Mouse (Mus musculus): ENCODE measurements at regions not wholly inside any gene's neighbourhood (a gene's known extent, or its start where the extent isn't known, plus 50 kb on each side); places are given as distances from the start of the nearest gene placed in this dataset.

GRCm38 (mm10) chr6:94829246-94829645, 129.3 kb upstream of the Lrig1 start:
- Histone ChIP-seq H3K27ac (replicated peaks) (no peak overlapping the region), H3K9me3 (ENCODE audit: control insufficient read depth, low read length) (no peaks in the 10 kb centered on the region), H3K4me2 (replicated peaks; ENCODE audit: low read depth) (no peak overlapping the region), H3K9ac (ENCODE audit: low read length) (no peak overlapping the region), H3K27me3 (ENCODE audit: control insufficient read depth, insufficient read depth, low read length) (no peaks in the 10 kb centered on the region), H3K36me3 (ENCODE audit: control insufficient read depth, insufficient read depth, low read length) (no peaks in the 10 kb centered on the region), H3K4me3 (ENCODE audit: low read depth, low read length) (no peak overlapping the region), H3K4me1 (replicated peaks; ENCODE audit: control insufficient read depth, insufficient read depth) (no peaks in the 10 kb centered on the region)
- DNase-seq (ENCODE audit: low spot score) (no peak), ATAC-seq (ENCODE audit: low FRiP score, low TSS enrichment) (no peak)
- TF ChIP-seq EP300 (optimal IDR thresholded peaks at IDR 0.05) (no peak), CTCF (IDR thresholded peaks at IDR 0.05; ENCODE audit: low read depth) (no peak)
- WGBS: 58% methylated on average over 5 of the region's 5 CpGs

- WGBS: 81% methylated on average over 2 of the region's 2 CpGs
- H3K9ac ChIP-seq (ENCODE audit: low read length): no peak overlapping the region
- no peaks in the 10 kb centered on the region for H3K27me3 ChIP-seq (ENCODE audit: control insufficient read depth, insufficient read depth, low read length)
- H3K27ac ChIP-seq (replicated peaks): no peak overlapping the region
- H3K36me3 ChIP-seq (ENCODE audit: control insufficient read depth, insufficient read depth, low read length): no peaks in the 10 kb centered on the region
- no peak overlapping the region for H3K4me3 ChIP-seq (ENCODE audit: low read depth, low read length)
- ATAC-seq (ENCODE audit: low FRiP score, low TSS enrichment) (no peak), DNase-seq (ENCODE audit: low spot score) (no peak)
- no peaks in the 10 kb centered on the region for H3K4me1 ChIP-seq (replicated peaks; ENCODE audit: control insufficient read depth, insufficient read depth)
- no peak overlapping the region for H3K4me2 ChIP-seq (replicated peaks; ENCODE audit: low read depth)
- H3K9me3 ChIP-seq (ENCODE audit: control insufficient read depth, low read length): no peaks in the 10 kb centered on the region
- TF ChIP-seq CTCF (IDR thresholded peaks at IDR 0.05; ENCODE audit: low read depth): no peak
- TF ChIP-seq EP300 (optimal IDR thresholded peaks at IDR 0.05): no peak
Observed at GRCm38 (mm10) chr6:94826656-94827055, 126.7 kb upstream of the Lrig1 start.

GRCm38 (mm10) chr6:94818220-94818619, 118.3 kb upstream of the Lrig1 start:
- no peak overlapping the region for H3K27ac ChIP-seq (replicated peaks)
- WGBS: 28% methylated on average over 6 of the region's 6 CpGs
- 0 out of 2 replicates have a peak, but pooled peaks have one; percentile 47 for ATAC-seq (ENCODE audit: low FRiP score, low TSS enrichment)

GRCm38 (mm10) chr6:94816161-94816560, 116.2 kb upstream of the Lrig1 start:
- no peak overlapping the region for H3K4me3 ChIP-seq (ENCODE audit: low read depth, low read length)
- WGBS: 38% methylated on average over 5 of the region's 5 CpGs
- DNase-seq (ENCODE audit: low spot score) (no peak), ATAC-seq (ENCODE audit: low FRiP score, low TSS enrichment) (no peak)
- no peaks in the 10 kb centered on the region for H3K4me1 ChIP-seq (replicated peaks; ENCODE audit: control insufficient read depth, insufficient read depth)
- H3K9me3 ChIP-seq (ENCODE audit: control insufficient read depth, low read length): no peaks in the 10 kb centered on the region
- no peak overlapping the region for H3K9ac ChIP-seq (ENCODE audit: low read length)
- H3K4me2 ChIP-seq (replicated peaks; ENCODE audit: low read depth): no peak overlapping the region
- no peak overlapping the region for H3K27ac ChIP-seq (replicated peaks)
- no peaks in the 10 kb centered on the region for H3K27me3 ChIP-seq (ENCODE audit: control insufficient read depth, insufficient read depth, low read length)
- H3K36me3 ChIP-seq (ENCODE audit: control insufficient read depth, insufficient read depth, low read length): no peaks in the 10 kb centered on the region
- no peak for TF ChIP-seq EP300 (optimal IDR thresholded peaks at IDR 0.05)
- no peak for TF ChIP-seq CTCF (IDR thresholded peaks at IDR 0.05; ENCODE audit: low read depth)

More at GRCm38 (mm10) chr6:94818220-94818619, 118.3 kb upstream of the Lrig1 start:
- Histone ChIP-seq H3K4me3 (ENCODE audit: low read depth, low read length) (no peak overlapping the region), H3K9ac (ENCODE audit: low read length) (no peak overlapping the region), H3K36me3 (ENCODE audit: control insufficient read depth, insufficient read depth, low read length) (no peaks in the 10 kb centered on the region), H3K9me3 (ENCODE audit: control insufficient read depth, low read length) (no peaks in the 10 kb centered on the region), H3K4me2 (replicated peaks; ENCODE audit: low read depth) (no peak overlapping the region), H3K4me1 (replicated peaks; ENCODE audit: control insufficient read depth, insufficient read depth) (no peaks in the 10 kb centered on the region), H3K27me3 (ENCODE audit: control insufficient read depth, insufficient read depth, low read length) (no peaks in the 10 kb centered on the region)
- DNase-seq (ENCODE audit: low spot score): no peak
- TF ChIP-seq EP300 (optimal IDR thresholded peaks at IDR 0.05): no peak
- no peak for TF ChIP-seq CTCF (IDR thresholded peaks at IDR 0.05; ENCODE audit: low read depth)

GRCm38 (mm10) chr6:94814711-94815110, 114.8 kb upstream of the Lrig1 start:
- 40% methylated on average over 3 of the region's 3 CpGs for WGBS
- Histone ChIP-seq H3K4me3 (ENCODE audit: low read depth, low read length) (no peak overlapping the region), H3K4me1 (replicated peaks; ENCODE audit: control insufficient read depth, insufficient read depth) (no peaks in the 10 kb centered on the region), H3K4me2 (replicated peaks; ENCODE audit: low read depth) (no peak overlapping the region), H3K27me3 (ENCODE audit: control insufficient read depth, insufficient read depth, low read length) (no peaks in the 10 kb centered on the region), H3K36me3 (ENCODE audit: control insufficient read depth, insufficient read depth, low read length) (no peaks in the 10 kb centered on the region), H3K9me3 (ENCODE audit: control insufficient read depth, low read length) (no peaks in the 10 kb centered on the region), H3K27ac (replicated peaks) (no peak overlapping the region), H3K9ac (ENCODE audit: low read length) (no peak overlapping the region)
- ATAC-seq (ENCODE audit: low FRiP score, low TSS enrichment) (no peak), DNase-seq (ENCODE audit: low spot score) (no peak)
- TF ChIP-seq EP300 (optimal IDR thresholded peaks at IDR 0.05) (no peak), CTCF (IDR thresholded peaks at IDR 0.05; ENCODE audit: low read depth) (no peak)

GRCm38 (mm10) chr6:94813481-94814148, 113.7 kb upstream of the Lrig1 start:
- no peak for TF ChIP-seq EP300 (optimal IDR thresholded peaks at IDR 0.05)
- TF ChIP-seq CTCF (IDR thresholded peaks at IDR 0.05; ENCODE audit: low read depth): no peak
- WGBS: 59% methylated on average over 7 of the region's 7 CpGs
- H3K4me2 ChIP-seq (replicated peaks; ENCODE audit: low read depth): no peak overlapping the region
- H3K36me3 ChIP-seq (ENCODE audit: control insufficient read depth, insufficient read depth, low read length): no peaks in the 10 kb centered on the region
- H3K27ac ChIP-seq (replicated peaks): no peak overlapping the region
- no peaks in the 10 kb centered on the region for H3K4me1 ChIP-seq (replicated peaks; ENCODE audit: control insufficient read depth, insufficient read depth)
- no peak overlapping the region for H3K9ac ChIP-seq (ENCODE audit: low read length)
- ATAC-seq (ENCODE audit: low FRiP score, low TSS enrichment) (no peak), DNase-seq (ENCODE audit: low spot score) (no peak)
- no peaks in the 10 kb centered on the region for H3K27me3 ChIP-seq (ENCODE audit: control insufficient read depth, insufficient read depth, low read length)
- no peaks in the 10 kb centered on the region for H3K9me3 ChIP-seq (ENCODE audit: control insufficient read depth, low read length)
- H3K4me3 ChIP-seq (ENCODE audit: low read depth, low read length): no peak overlapping the region

Measured in stomach, postnatal 0 days (tissue).